Mouse (Mus musculus) ES-Bruce4 (cell line): ENCODE results near the gene Kcnk1. TPM values are rescaled to one million over a fixed set of nuclear protein-coding genes. Genes with fewer than 3 reads are reported as not detected.

ENCODE experiments used
- H3K27ac ChIP-seq: 2 replicates; pipeline ENCODE4 v1.5.1; 2012; ENCODE audit warnings: low read length, inconsistent platforms; ENCODE audit not compliant: insufficient read depth
- H3K27me3 ChIP-seq: 2 replicates; pipeline ENCODE4 v1.6.1; 2012; ENCODE audit warnings: mild to moderate bottlenecking, low read length, inconsistent platforms; ENCODE audit not compliant: control insufficient read depth, poor library complexity, insufficient read depth, severe bottlenecking
- H3K36me3 ChIP-seq: 2 replicates; pipeline ENCODE4 v1.6.1; 2012; ENCODE audit warnings: inconsistent platforms, mild to moderate bottlenecking, low read length, moderate library complexity; ENCODE audit not compliant: control insufficient read depth, poor library complexity, insufficient read depth, severe bottlenecking
- H3K4me1 ChIP-seq: one replicate; pipeline ENCODE4 v1.8.1; 2011; ENCODE audit warnings: low read length; ENCODE audit not compliant: control insufficient read depth, insufficient read depth
- H3K4me3 ChIP-seq: 2 replicates; pipeline ENCODE4 v1.5.1; 2011; ENCODE audit warnings: low read depth, mild to moderate bottlenecking, low read length
- H3K9ac ChIP-seq: 2 replicates; pipeline ENCODE4 v1.6.1; 2012; ENCODE audit warnings: low read depth, mild to moderate bottlenecking, inconsistent platforms; ENCODE audit not compliant: poor library complexity, severe bottlenecking
- H3K9me3 ChIP-seq: replicated peaks from 2 replicates; pipeline ENCODE4 v1.6.1; 2012; ENCODE audit warnings: mild to moderate bottlenecking, low read length, inconsistent platforms; ENCODE audit not compliant: control insufficient read depth, poor library complexity, insufficient read depth, severe bottlenecking
- CTCF ChIP-seq: IDR thresholded peaks from one replicate; pipeline ENCODE4 v1.8.1; 2011; ENCODE audit warnings: low read depth, low read length
- EP300 ChIP-seq: IDR thresholded peaks from 2 replicates; pipeline ENCODE4 v1.6.1; 2011; ENCODE audit warnings: low read depth, low read length; ENCODE audit not compliant: insufficient read depth
- POLR2A ChIP-seq: IDR thresholded peaks from one replicate; pipeline ENCODE4 v1.8.1; 2011; ENCODE audit warnings: low read length; ENCODE audit not compliant: insufficient read depth
- polyA plus RNA-seq: library from polyadenylated mRNA; stranded (reverse); fragments of >200 nt; gene quantifications from 2 replicates; pipeline ENCODE4 v1.2.4, GENCODE M21; 2011; ENCODE audit warnings: low read depth; ENCODE audit not compliant: missing spikeins, insufficient read depth, insufficient read length

The Kcnk1 gene
- polyA plus RNA-seq, 1 experiment = 38.8 TPM

GRCm38 (mm10) chr8:125971336-125971735, 23.6 kb upstream of the Kcnk1 start:
- H3K9ac ChIP-seq = no peak overlapping the region
- no peaks in the 10 kb centered on the region for H3K36me3 ChIP-seq
- no peaks in the 10 kb centered on the region for H3K9me3 ChIP-seq
- H3K27ac ChIP-seq = no peak overlapping the region
- no peaks in the 10 kb centered on the region for H3K27me3 ChIP-seq
- H3K4me1 ChIP-seq = peaks cover 3% of the 10 kb centered on the region
- TF ChIP-seq POLR2A = no peak
- TF ChIP-seq EP300 = no peak
- TF ChIP-seq CTCF = no peak
- H3K4me3 ChIP-seq = no peak overlapping the region

- Histone ChIP-seq H3K36me3 (no peaks in the 10 kb centered on the region), H3K9ac (no peak overlapping the region), H3K4me1 (peaks cover 3% of the 10 kb centered on the region), H3K27ac (no peak overlapping the region), H3K27me3 (no peaks in the 10 kb centered on the region), H3K4me3 (no peak overlapping the region), H3K9me3 (no peaks in the 10 kb centered on the region)
- TF ChIP-seq CTCF = no peak
- TF ChIP-seq EP300 = no peak
- TF ChIP-seq POLR2A = no peak
Measured at GRCm38 (mm10) chr8:125975981-125976380, 19.0 kb upstream of the Kcnk1 start.

- TF ChIP-seq EP300 (no peak), POLR2A (no peak), CTCF (no peak)
- Histone ChIP-seq H3K4me3 (no peak overlapping the region), H3K9me3 (no peaks in the 10 kb centered on the region; the same call in 1 of the 2 replicates), H3K36me3 (no peaks in the 10 kb centered on the region), H3K27ac (no peak overlapping the region), H3K4me1 (no peaks in the 10 kb centered on the region), H3K27me3 (no peaks in the 10 kb centered on the region; the same call in 1 of the 2 replicates), H3K9ac (no peak overlapping the region)
Measured at GRCm38 (mm10) chr8:125980826-125981225, 14.1 kb upstream of the Kcnk1 start.

GRCm38 (mm10) chr8:125983515-125983914, 11.5 kb upstream of the Kcnk1 start:
- no peak for TF ChIP-seq POLR2A
- H3K9ac ChIP-seq = no peak overlapping the region
- no peaks in the 10 kb centered on the region for H3K36me3 ChIP-seq
- no peaks in the 10 kb centered on the region for H3K4me1 ChIP-seq
- no peaks in the 10 kb centered on the region; the same call in 1 of the 2 replicates for H3K27me3 ChIP-seq
- H3K27ac ChIP-seq = no peak overlapping the region
- no peaks in the 10 kb centered on the region; the same call in 1 of the 2 replicates for H3K9me3 ChIP-seq
- H3K4me3 ChIP-seq = no peak overlapping the region

- no peak overlapping the region for H3K27ac ChIP-seq
- TF ChIP-seq POLR2A (no peak), EP300 (no peak), CTCF (no peak)
- H3K9me3 ChIP-seq = no peaks in the 10 kb centered on the region; the same call in 1 of the 2 replicates
- H3K27me3 ChIP-seq = no peaks in the 10 kb centered on the region; the same call in 1 of the 2 replicates
- H3K4me1 ChIP-seq = no peaks in the 10 kb centered on the region
- H3K9ac ChIP-seq = no peak overlapping the region
- no peaks in the 10 kb centered on the region for H3K36me3 ChIP-seq
- no peak overlapping the region for H3K4me3 ChIP-seq
Measured at GRCm38 (mm10) chr8:125984140-125984539, 10.8 kb upstream of the Kcnk1 start.

GRCm38 (mm10) chr8:125985364-125985763, 9.6 kb upstream of the Kcnk1 start:
- Histone ChIP-seq H3K36me3 (no peaks in the 10 kb centered on the region), H3K9ac (no peak overlapping the region), H3K4me3 (no peak overlapping the region), H3K27me3 (no peaks in the 10 kb centered on the region; the same call in 1 of the 2 replicates), H3K27ac (no peak overlapping the region), H3K4me1 (no peaks in the 10 kb centered on the region), H3K9me3 (no peaks in the 10 kb centered on the region; the same call in 1 of the 2 replicates)
- TF ChIP-seq POLR2A (no peak), EP300 (no peak), CTCF (no peak)
